Mouse (Mus musculus): ENCODE measurements around the gene Aox1. TPM values are rescaled to one million over a fixed set of nuclear protein-coding genes. Genes with fewer than 3 reads are reported as not detected.

The Aox1 gene
- polyA plus RNA-seq, 1 experiment = 0.47 TPM

DNA sequence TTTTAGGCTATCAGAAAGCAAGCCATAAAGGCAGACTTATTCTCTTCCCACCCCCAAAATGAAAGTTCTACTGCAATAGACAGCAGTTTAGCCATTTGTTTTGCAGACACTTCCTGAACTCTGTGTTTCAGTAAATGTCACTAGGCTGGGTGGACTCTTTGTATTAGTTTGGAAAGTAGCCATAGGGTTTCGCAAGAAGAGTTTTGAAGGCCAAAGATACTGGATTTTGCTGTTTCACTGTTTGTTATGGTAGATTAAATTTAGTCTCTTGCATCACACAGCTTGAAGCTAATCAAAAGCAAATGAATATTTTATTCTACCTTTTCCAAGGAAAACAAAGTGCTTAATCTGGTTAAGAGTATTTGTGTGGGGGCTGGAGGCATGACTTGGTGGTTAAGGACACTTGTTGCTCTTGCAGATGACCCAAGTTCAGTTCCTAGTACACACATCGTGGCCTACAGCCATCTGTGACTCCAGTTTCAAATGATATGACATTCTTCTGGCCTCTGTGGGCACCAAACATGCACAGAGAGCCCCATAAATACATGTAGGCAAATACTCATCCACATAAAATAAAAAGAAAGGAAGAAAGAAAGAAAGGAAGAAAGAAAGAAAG is 71.9 kb downstream of the Aox1 start:
- no peak for DNase-seq (ENCODE audit: low read depth, low spot score)
- WGBS = 47% methylated on average over 2 of the region's 2 CpGs

- DNase-seq (ENCODE audit: low read depth, low spot score) = no peak
- WGBS = 63% methylated on average over 7 of the region's 7 CpGs
These were observed 72.8 kb downstream of the Aox1 start for GRCm38 (mm10) chr1:58102494-58102893.

DNA sequence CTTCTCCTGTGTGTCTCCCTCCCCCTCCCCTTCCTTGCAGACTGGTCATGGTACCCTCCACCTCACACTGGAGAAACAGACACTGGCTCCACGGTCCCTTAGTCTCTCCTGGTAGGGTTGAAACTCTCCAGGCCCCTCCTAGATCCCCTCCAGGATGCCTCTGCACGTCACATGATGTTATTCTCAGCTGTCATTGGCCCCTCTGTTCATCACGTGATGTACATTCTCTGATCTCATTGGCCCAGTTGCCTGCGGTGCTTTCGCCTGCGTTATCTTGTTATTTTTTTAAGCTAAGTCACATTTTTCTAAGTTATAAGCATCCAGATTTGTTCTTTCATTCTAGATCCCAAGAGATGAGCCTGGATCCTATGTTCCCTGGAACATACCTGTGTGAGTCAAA is 76.0 kb downstream of the Aox1 start:
- no peak for DNase-seq (ENCODE audit: low read depth, low spot score)

DNA sequence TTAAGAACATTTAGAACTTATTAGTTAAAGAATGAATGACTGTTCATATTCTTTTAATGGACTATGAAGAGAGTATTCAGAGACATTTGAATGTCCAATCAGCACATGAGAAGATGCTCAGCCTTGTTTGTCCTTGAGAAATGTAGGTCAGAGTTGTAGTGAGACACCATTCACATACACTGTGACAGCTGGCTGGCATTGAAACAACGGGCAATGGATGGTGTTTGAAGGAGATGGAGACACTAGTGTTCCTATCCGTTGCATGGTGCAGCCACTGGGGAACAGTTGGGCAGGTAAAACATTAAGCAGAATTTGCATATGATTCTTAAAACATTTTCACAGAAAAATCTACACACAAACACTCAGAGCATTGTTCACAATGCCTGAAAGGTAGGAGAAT is 77.3 kb downstream of the Aox1 start:
- WGBS = 69% methylated on average over 2 of the region's 2 CpGs
- no peak for DNase-seq (ENCODE audit: low read depth, low spot score)

More for the DNA sequence above, 76.0 kb downstream of the Aox1 start:
- WGBS = 87% methylated on average over 6 of the region's 6 CpGs

DNA sequence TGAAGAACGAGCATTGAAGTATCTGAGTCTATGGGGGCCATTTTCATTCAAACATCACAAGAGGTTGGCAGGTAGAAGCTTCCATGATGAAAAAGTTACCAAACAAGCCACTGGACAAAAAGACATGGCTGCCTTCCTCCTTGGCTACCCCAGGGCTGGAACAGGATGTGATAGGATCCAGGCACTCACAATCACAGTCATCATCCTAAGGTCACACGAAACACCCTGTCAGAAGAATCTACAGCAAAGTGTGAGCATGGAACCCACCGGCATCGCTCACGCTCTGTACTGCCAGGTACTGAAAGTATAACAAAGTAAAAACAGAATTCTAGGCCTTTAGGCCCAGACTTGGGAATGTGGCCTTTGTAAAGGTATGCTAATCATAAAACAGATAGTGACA is 80.5 kb downstream of the Aox1 start:
- 91% methylated on average over 5 of the region's 5 CpGs for WGBS
- DNase-seq (ENCODE audit: low read depth, low spot score) = no peak

DNA sequence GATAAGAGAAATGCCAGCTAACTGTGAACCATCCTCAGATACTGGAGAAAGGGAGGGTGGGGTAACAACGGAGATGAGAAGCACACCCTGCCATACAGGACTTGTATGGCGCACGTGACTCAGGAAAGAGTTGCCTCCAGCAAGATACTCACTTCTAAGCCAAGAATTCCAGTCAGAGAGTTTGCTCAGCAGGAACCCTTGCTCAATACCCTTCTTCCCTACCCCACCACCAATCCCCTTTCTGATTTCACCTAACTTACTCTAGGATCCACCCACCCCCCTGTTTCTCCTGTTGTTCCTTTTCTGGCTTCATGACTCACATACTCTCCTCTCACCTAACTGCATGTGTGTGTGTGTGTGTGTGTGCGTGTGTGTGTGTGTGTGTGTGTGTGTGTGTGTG is 81.6 kb downstream of the Aox1 start:
- no peak for DNase-seq (ENCODE audit: low read depth, low spot score)
- WGBS = 71% methylated on average over 4 of the region's 4 CpGs

GRCm38 (mm10) chr1:58112880-58113279 is 83.1 kb downstream of the Aox1 start, which contains the start of gene Aox3:
Gene Aox3, plus strand, starts transcription at chr1:58113130.
- WGBS = 13% methylated on average over 11 of the region's 11 CpGs
- no peak for DNase-seq (ENCODE audit: low read depth, low spot score)

- no peak for DNase-seq (ENCODE audit: low read depth, low spot score)
These were observed 83.7 kb downstream of the Aox1 start for GRCm38 (mm10) chr1:58113441-58113840.

- DNase-seq (ENCODE audit: low read depth, low spot score) = no peak
- WGBS = 55% methylated on average over 6 of the region's 6 CpGs
These were observed 84.4 kb downstream of the Aox1 start for GRCm38 (mm10) chr1:58114021-58114560.

- DNase-seq (ENCODE audit: low read depth, low spot score) = no peak
- 45% methylated on average over 12 of the region's 12 CpGs for WGBS
These were observed 85.1 kb downstream of the Aox1 start for GRCm38 (mm10) chr1:58114666-58115375.

- WGBS = 76% methylated on average over 3 of the region's 3 CpGs
- DNase-seq (ENCODE audit: low read depth, low spot score) = no peak
These were observed 88.5 kb downstream of the Aox1 start for GRCm38 (mm10) chr1:58118231-58118630.

- 90% methylated on average over 8 of the region's 8 CpGs for WGBS
- DNase-seq (ENCODE audit: low read depth, low spot score) = no peak
These were observed 95.2 kb downstream of the Aox1 start for GRCm38 (mm10) chr1:58124901-58125300.

DNA sequence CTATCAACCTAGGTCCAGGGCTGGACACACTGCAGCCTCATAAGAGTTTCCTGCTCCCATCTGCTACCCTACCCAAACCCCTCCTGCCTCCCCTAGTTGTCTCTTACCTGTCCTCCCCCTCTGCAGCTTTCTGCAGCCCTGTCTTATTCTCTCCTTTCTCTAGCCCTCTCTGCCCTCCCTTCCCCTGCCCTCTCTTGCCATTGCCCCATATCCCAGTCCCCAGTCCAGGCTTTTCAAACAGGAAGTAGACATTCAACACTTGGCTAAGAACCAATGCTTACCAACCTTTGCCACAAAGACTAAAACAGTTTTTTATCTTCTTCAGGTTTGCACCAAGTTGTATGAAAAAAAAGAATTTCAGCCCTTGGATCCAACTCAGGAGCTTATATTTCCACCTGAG is 108.2 kb downstream of the Aox1 start:
- DNase-seq (ENCODE audit: low read depth, low spot score) = no peak

- no peak for DNase-seq (ENCODE audit: low read depth, low spot score)
These were observed 109.3 kb downstream of the Aox1 start for GRCm38 (mm10) chr1:58138986-58139385.

GRCm38 (mm10) chr1:58140607-58141006 is 110.9 kb downstream of the Aox1 start:
- WGBS = 88% methylated on average over 5 of the region's 5 CpGs
- no peak for DNase-seq (ENCODE audit: low read depth, low spot score)

More at GRCm38 (mm10) chr1:58138986-58139385, 109.3 kb downstream of the Aox1 start:
- 90% methylated on average over 9 of the region's 9 CpGs for WGBS

DNA sequence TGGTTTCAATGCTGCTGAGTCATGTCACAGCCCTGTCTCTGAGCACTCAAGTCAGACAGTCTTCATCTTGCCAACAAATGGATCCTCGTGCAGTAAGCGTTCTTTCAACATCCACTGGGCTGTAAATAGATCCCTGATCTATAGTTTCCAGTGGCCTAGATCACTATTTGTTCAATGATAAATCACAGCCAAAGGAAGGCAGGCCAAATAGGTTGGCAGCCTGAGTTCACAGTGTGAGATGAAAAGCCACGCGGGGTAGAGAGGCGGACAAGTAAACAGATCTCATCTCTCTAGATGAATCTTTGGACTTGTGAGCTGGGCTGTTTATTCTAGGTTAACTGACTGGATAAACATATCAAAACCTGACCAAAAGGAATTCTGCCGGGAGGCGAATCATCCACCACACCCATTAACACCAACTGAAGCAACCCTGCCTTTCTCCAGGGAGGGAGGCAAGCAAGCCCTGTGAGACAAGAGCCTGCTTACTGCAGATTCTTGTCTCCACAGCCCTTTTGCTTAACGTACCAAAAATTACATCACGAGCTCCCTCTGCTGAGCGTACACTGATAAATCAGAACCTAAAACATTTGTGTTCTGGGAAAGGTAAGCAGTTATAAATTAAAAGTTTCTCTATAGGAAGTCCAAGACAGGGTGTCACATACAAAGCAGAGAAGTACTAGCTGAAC is 114.8 kb downstream of the Aox1 start:
- no peak for DNase-seq (ENCODE audit: low read depth, low spot score)
- 16% methylated on average over 10 of the region's 10 CpGs for WGBS

DNA sequence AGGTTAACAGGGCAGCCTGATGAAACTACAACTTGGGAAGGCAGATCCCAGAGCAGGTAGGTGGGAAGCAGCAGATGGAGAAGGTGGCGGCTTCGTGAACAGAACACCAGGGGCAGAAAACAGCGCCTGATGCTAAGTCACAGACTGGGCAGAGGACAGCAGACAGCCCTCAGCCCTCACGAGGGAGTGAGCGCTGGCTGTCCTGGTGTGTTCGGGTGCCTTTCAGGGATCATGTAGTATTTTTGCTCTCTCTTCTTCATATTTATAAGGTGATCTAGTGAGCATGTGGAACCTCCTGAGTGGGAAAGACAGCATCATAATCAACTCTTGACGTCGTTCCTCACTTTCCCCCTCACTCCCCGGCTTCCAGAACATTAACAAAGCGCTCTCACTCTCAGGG is 116.3 kb downstream of the Aox1 start:
- DNase-seq (ENCODE audit: low read depth, low spot score) = no peak
- 89% methylated on average over 10 of the region's 10 CpGs for WGBS

GRCm38 (mm10) chr1:58147776-58148175 is 118.0 kb downstream of the Aox1 start:
- 70% methylated on average over 6 of the region's 6 CpGs for WGBS
- no peak for DNase-seq (ENCODE audit: low read depth, low spot score)

- WGBS = 74% methylated on average over 8 of the region's 8 CpGs
- no peak for DNase-seq (ENCODE audit: low read depth, low spot score)
These were observed 122.5 kb downstream of the Aox1 start for GRCm38 (mm10) chr1:58152247-58152646.

All from large intestine, adult 2 months (tissue).